Mouse (Mus musculus): ENCODE measurements around the gene Pole.

The Pole gene

GRCm38 (mm10) chr5:110285770-110286445 lies at the start of gene Pole, which contains the start of gene Pxmp2:
TSS of gene Pole (plus strand) at chr5:110286306.
TSS of gene Pxmp2 (minus strand) at chr5:110286186.
- peak; percentile 66 to 77 for DNase-seq (ENCODE audit: low read depth in 1 of 2, low spot score in 2 of 2)

- no peak for DNase-seq (ENCODE audit: low read depth in 1 of 2, low spot score in 2 of 2)
Measured at GRCm38 (mm10) chr5:110244091-110244490, 42.0 kb upstream of the Pole start.

GRCm38 (mm10) chr5:110266941-110267340 lies 19.2 kb upstream of the Pole start:
- no peak for DNase-seq (ENCODE audit: low read depth in 1 of 2, low spot score in 2 of 2)

GRCm38 (mm10) chr5:110269141-110270101 lies 16.7 kb upstream of the Pole start, which contains the start of gene Pgam5:
TSS of gene Pgam5 (minus strand) at chr5:110269913.
- DNase-seq (ENCODE audit: low read depth in 1 of 2, low spot score in 2 of 2): peak; percentile 57 to 76

- DNase-seq (ENCODE audit: low read depth in 1 of 2, low spot score in 2 of 2): no peak
Measured at GRCm38 (mm10) chr5:110270242-110270641, 15.9 kb upstream of the Pole start.

- DNase-seq (ENCODE audit: low read depth in 1 of 2, low spot score in 2 of 2): no peak
Measured at GRCm38 (mm10) chr5:110274147-110274546, 12.0 kb upstream of the Pole start.

GRCm38 (mm10) chr5:110274846-110275245 lies 11.3 kb upstream of the Pole start:
- DNase-seq (ENCODE audit: low read depth in 1 of 2, low spot score in 2 of 2): no peak

- DNase-seq (ENCODE audit: low read depth in 1 of 2, low spot score in 2 of 2): no peak
Measured at GRCm38 (mm10) chr5:110276391-110276790, 9.7 kb upstream of the Pole start.

GRCm38 (mm10) chr5:110276910-110277309 lies 9.2 kb upstream of the Pole start:
- no peak for DNase-seq (ENCODE audit: low read depth in 1 of 2, low spot score in 2 of 2)

GRCm38 (mm10) chr5:110281984-110282383 lies 4.1 kb upstream of the Pole start:
- DNase-seq (ENCODE audit: low read depth in 1 of 2, low spot score in 2 of 2): no peak

GRCm38 (mm10) chr5:110284536-110284935 lies 1.6 kb upstream of the Pole start:
- peak; percentile 45 to 49 for DNase-seq (ENCODE audit: low read depth in 1 of 2, low spot score in 2 of 2)

- no peak for DNase-seq (ENCODE audit: low read depth in 1 of 2, low spot score in 2 of 2)
Measured at GRCm38 (mm10) chr5:110285156-110285555, 950 bp upstream of the Pole start.

GRCm38 (mm10) chr5:110286446-110287083 lies 459 bp downstream of the Pole start:
- no peak for DNase-seq (ENCODE audit: low read depth in 1 of 2, low spot score in 2 of 2)

- no peak for DNase-seq (ENCODE audit: low read depth in 1 of 2, low spot score in 2 of 2)
Measured at GRCm38 (mm10) chr5:110287084-110287475, 974 bp downstream of the Pole start.

- no peak for DNase-seq (ENCODE audit: low read depth in 1 of 2, low spot score in 2 of 2)
Measured at GRCm38 (mm10) chr5:110291649-110292048, 5.5 kb downstream of the Pole start.

- DNase-seq (ENCODE audit: low read depth in 1 of 2, low spot score in 2 of 2): no peak
Measured at GRCm38 (mm10) chr5:110296637-110297036, 10.5 kb downstream of the Pole start.

- DNase-seq (ENCODE audit: low read depth in 1 of 2, low spot score in 2 of 2): no peak
Measured at GRCm38 (mm10) chr5:110300591-110300990, 14.5 kb downstream of the Pole start.

GRCm38 (mm10) chr5:110308861-110309260 lies 22.8 kb downstream of the Pole start:
- DNase-seq (ENCODE audit: low read depth in 1 of 2, low spot score in 2 of 2): no peak

GRCm38 (mm10) chr5:110313127-110313526 lies 27.0 kb downstream of the Pole start:
- no peak for DNase-seq (ENCODE audit: low read depth in 1 of 2, low spot score in 2 of 2)

- DNase-seq (ENCODE audit: low read depth in 1 of 2, low spot score in 2 of 2): no peak
Measured at GRCm38 (mm10) chr5:110330508-110330907, 44.4 kb downstream of the Pole start.

GRCm38 (mm10) chr5:110338792-110339191 lies 52.7 kb downstream of the Pole start:
- no peak for DNase-seq (ENCODE audit: low read depth in 1 of 2, low spot score in 2 of 2)
